Mouse (Mus musculus): Measurements from ENCODE around the gene Tex22. TPM values are rescaled to one million over a fixed set of nuclear protein-coding genes. Genes with fewer than 3 reads are reported as not detected.

Gene Tex22
- not detected in 2 replicates for polyA plus RNA-seq (2014; fragmentation: Nextera tagmentation; extraction: Ambion mirVana)

DNA sequence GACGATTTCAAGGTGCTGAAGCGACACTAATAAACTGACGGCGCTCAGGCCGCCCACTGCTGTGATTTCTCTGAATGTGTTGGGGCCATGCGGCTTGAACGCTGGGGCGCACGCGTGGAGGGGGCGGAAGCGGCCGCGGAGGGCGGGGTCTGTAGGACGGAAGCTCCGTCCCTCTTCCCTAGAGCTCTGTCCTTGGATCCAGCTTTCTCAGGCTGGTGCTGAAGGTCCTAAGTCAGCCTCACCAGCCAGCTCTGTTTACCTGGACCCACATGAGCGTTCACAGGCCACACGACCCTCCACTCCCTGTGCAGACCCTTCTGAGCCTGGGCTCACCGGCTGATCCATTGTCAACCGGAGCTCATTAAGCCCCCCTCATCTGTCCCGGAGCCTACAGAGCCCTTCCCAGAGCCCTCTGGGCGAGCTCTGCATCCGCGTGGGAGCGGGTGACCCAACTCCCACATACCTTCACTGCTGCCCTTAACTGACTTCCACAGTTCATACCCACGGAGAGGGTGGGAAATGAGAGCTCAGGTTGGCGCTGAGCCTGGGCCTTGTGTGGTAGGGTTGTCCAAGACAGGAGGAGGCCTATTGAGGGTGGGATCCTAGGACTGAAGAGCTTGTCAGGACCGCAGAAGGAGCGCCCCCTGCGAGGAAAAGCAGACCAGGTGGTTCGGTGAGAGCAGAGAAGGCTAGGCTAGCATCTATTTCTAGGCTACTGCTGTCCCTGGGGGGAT, at the start of gene Tex22:
Gene Tex22, plus strand, starts transcription at position 174 of the 734 bp plus-strand sequence.
- peak; percentile 90 for ATAC-seq (ENCODE audit: insufficient read depth, low FRiP score, low TSS enrichment)
- H3K4me3 ChIP-seq (ENCODE audit: low read depth, low read length): peak within 1 kb of the TSS; percentile 46
- DNase-seq (ENCODE audit: low spot score): peak; percentile 88
- peaks cover 9% of the 10 kb centered on the region for H3K4me1 ChIP-seq (ENCODE audit: control insufficient read depth, insufficient read depth, low read length)
- peak within 1 kb of the TSS; percentile 94 for H3K4me2 ChIP-seq (ENCODE audit: low read depth)
- WGBS: 5% methylated on average over 32 of the region's 32 CpGs
- H3K27me3 ChIP-seq (ENCODE audit: control insufficient read depth, insufficient read depth, low read length): no peaks in the 10 kb centered on the region
- H3K9me3 ChIP-seq (ENCODE audit: control insufficient read depth, low read length): no peaks in the 10 kb centered on the region
- peaks cover 3% of the 10 kb centered on the region for H3K36me3 ChIP-seq (ENCODE audit: control insufficient read depth, insufficient read depth, low read length)
- peak within 1 kb of the TSS; percentile 73 for H3K9ac ChIP-seq (ENCODE audit: low read length)
- peak within 1 kb of the TSS; percentile 78 for H3K27ac ChIP-seq (ENCODE audit: low read depth, low read length)

DNA sequence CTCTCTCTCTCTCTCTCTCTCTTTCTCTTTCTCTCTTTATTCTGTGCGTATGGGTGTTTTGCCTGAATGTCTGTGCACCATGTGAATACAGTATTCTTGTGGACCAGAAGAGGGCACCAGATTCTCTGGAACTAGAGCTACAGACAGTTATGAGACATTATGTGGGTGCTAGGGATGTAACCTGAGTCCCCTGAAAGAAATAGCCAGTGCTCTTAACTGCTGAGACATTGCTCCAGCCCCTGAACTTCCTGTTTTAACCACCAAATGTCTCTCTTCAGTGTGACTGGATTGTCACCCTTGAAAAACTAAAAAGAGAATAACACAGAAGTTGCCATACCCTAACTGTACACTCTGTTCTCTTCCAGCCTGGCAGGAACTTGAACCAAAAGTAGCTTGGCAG, 47.7 kb upstream of the Tex22 start:
- Histone ChIP-seq H3K4me3 (ENCODE audit: low read depth, low read length) (no peak overlapping the region), H3K4me2 (ENCODE audit: low read depth) (no peak overlapping the region), H3K9me3 (ENCODE audit: control insufficient read depth, low read length) (no peaks in the 10 kb centered on the region), H3K27ac (ENCODE audit: low read depth, low read length) (no peak overlapping the region), H3K9ac (ENCODE audit: low read length) (no peak overlapping the region), H3K36me3 (ENCODE audit: control insufficient read depth, insufficient read depth, low read length) (peaks cover 2% of the 10 kb centered on the region; the same call in 1 of the 2 replicates), H3K4me1 (ENCODE audit: control insufficient read depth, insufficient read depth, low read length) (0 out of 2 replicates have a peak, but pooled peaks cover 9% of the 10 kb centered on the region), H3K27me3 (ENCODE audit: control insufficient read depth, insufficient read depth, low read length) (no peaks in the 10 kb centered on the region)
- DNase-seq (ENCODE audit: low spot score): no peak
- ATAC-seq (ENCODE audit: insufficient read depth, low FRiP score, low TSS enrichment): no peak
- 100% methylated on average over 1 of the region's 1 CpGs for WGBS

DNA sequence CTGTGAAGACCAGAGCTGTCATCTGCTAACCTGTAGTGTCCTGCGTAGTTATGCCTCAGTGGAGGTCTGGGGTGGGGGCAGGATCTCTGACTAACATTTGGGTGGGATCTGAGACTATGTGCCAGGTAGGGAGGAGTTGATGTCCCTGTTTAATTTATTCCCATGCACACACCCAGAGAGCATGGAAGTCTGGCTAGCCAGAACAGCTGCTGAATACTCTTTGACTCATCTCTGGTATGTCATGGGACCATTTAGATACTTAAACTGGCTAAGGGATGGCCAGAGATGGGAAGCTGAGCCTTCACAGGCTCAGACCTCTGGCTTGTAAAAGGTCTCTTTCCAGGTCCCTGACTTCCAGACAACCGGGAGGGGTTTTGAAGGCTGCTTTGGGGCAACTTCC, 46.8 kb upstream of the Tex22 start:
- WGBS: 97% methylated on average over 2 of the region's 2 CpGs
- no peaks in the 10 kb centered on the region for H3K27me3 ChIP-seq (ENCODE audit: control insufficient read depth, insufficient read depth, low read length)
- no peak overlapping the region for H3K9ac ChIP-seq (ENCODE audit: low read length)
- no peak overlapping the region for H3K4me2 ChIP-seq (ENCODE audit: low read depth)
- ATAC-seq (ENCODE audit: insufficient read depth, low FRiP score, low TSS enrichment) (no peak), DNase-seq (ENCODE audit: low spot score) (no peak)
- no peaks in the 10 kb centered on the region for H3K9me3 ChIP-seq (ENCODE audit: control insufficient read depth, low read length)
- H3K27ac ChIP-seq (ENCODE audit: low read depth, low read length): no peak overlapping the region
- peaks cover 12% of the 10 kb centered on the region; the same call in 1 of the 2 replicates for H3K4me1 ChIP-seq (ENCODE audit: control insufficient read depth, insufficient read depth, low read length)
- no peak overlapping the region for H3K4me3 ChIP-seq (ENCODE audit: low read depth, low read length)
- peaks cover 2% of the 10 kb centered on the region; the same call in 1 of the 2 replicates for H3K36me3 ChIP-seq (ENCODE audit: control insufficient read depth, insufficient read depth, low read length)

DNA sequence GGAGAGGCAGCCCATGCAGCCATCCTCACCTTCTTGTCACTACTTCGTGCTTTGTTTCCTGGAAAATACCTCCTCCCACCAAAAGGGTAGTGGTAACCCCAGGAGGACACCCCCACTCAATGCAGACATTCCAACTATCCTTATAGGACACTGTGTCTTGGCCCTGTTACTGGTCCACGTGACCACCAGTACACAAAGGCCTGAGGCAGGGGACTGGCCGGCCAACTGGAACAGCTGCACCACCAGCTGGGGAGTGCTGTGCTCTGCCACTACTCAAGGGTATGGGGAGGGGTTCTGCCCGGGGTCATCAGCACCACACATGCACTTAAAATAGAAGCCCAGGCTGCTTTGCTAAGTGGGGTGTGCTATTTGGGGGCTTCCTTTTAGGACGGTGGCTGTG, 46.2 kb upstream of the Tex22 start:
- peak; percentile 70 for ATAC-seq (ENCODE audit: insufficient read depth, low FRiP score, low TSS enrichment)
- H3K27ac ChIP-seq (ENCODE audit: low read depth, low read length): 0 out of 2 replicates have a peak overlapping the region, but pooled peaks have one; percentile 56

DNA sequence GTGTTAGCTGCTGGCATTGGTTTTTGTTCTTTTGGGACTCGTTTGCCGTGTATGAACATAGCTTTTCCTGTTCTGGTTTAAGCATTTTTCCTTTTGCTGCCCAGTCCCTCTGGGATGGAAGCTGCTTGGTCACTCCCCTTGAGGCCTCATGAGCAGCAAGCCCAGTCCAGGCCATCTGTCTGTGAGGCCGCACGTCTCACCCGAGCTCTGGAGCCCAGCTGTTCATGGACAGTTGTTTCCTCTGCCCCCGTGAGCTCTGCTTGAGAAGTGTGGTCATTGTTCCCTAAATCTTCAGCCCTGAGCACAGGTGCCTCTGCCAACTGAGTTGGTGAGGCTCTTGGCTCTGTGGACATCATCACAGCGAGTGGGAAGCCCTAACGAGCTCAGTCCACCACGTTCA, 45.4 kb upstream of the Tex22 start:
- DNase-seq (ENCODE audit: low spot score) (no peak), ATAC-seq (ENCODE audit: insufficient read depth, low FRiP score, low TSS enrichment) (no peak)
- H3K4me1 ChIP-seq (ENCODE audit: control insufficient read depth, insufficient read depth, low read length): peaks cover 13% of the 10 kb centered on the region
- H3K9me3 ChIP-seq (ENCODE audit: control insufficient read depth, low read length): no peaks in the 10 kb centered on the region
- peak overlapping the region; percentile 56; the same call in 1 of the 2 replicates for H3K27ac ChIP-seq (ENCODE audit: low read depth, low read length)
- H3K36me3 ChIP-seq (ENCODE audit: control insufficient read depth, insufficient read depth, low read length): peaks cover 2% of the 10 kb centered on the region; the same call in 1 of the 2 replicates
- no peaks in the 10 kb centered on the region for H3K27me3 ChIP-seq (ENCODE audit: control insufficient read depth, insufficient read depth, low read length)
- no peak overlapping the region for H3K4me3 ChIP-seq (ENCODE audit: low read depth, low read length)
- no peak overlapping the region for H3K9ac ChIP-seq (ENCODE audit: low read length)
- no peak overlapping the region for H3K4me2 ChIP-seq (ENCODE audit: low read depth)
- 66% methylated on average over 9 of the region's 9 CpGs for WGBS

More for the DNA sequence above, 46.2 kb upstream of the Tex22 start:
- no peaks in the 10 kb centered on the region for H3K9me3 ChIP-seq (ENCODE audit: control insufficient read depth, low read length)
- DNase-seq (ENCODE audit: low spot score): peak; percentile 44
- no peak overlapping the region for H3K9ac ChIP-seq (ENCODE audit: low read length)
- H3K4me3 ChIP-seq (ENCODE audit: low read depth, low read length): no peak overlapping the region
- H3K4me1 ChIP-seq (ENCODE audit: control insufficient read depth, insufficient read depth, low read length): peaks cover 13% of the 10 kb centered on the region
- WGBS: 50% methylated on average over 5 of the region's 5 CpGs
- H3K36me3 ChIP-seq (ENCODE audit: control insufficient read depth, insufficient read depth, low read length): peaks cover 2% of the 10 kb centered on the region; the same call in 1 of the 2 replicates
- no peaks in the 10 kb centered on the region for H3K27me3 ChIP-seq (ENCODE audit: control insufficient read depth, insufficient read depth, low read length)
- no peak overlapping the region for H3K4me2 ChIP-seq (ENCODE audit: low read depth)

DNA sequence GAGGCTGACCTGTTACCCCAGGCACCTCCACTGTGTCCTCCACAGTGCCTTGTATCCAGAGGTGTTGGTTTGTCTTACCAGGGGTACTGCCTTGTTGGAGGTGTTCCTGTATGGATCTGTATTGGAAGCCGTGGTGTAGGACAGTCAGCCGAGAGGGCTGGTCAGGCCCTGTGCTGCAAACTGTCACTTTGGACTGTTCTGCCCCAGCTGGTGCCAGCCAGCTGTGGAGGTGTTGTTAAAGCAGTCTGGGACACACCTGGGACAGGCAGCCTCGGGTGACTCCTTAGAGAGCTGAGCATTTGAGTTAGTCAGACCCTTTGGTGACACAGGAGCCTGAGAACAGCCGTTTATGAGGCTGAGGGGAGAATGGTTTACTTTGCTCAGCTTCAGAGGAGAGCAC, 44.3 kb upstream of the Tex22 start:
- H3K4me1 ChIP-seq (ENCODE audit: control insufficient read depth, insufficient read depth, low read length): peaks cover 13% of the 10 kb centered on the region
- no peaks in the 10 kb centered on the region for H3K27me3 ChIP-seq (ENCODE audit: control insufficient read depth, insufficient read depth, low read length)
- H3K4me3 ChIP-seq (ENCODE audit: low read depth, low read length): no peak overlapping the region
- H3K9ac ChIP-seq (ENCODE audit: low read length): no peak overlapping the region
- H3K27ac ChIP-seq (ENCODE audit: low read depth, low read length): no peak overlapping the region
- H3K4me2 ChIP-seq (ENCODE audit: low read depth): no peak overlapping the region
- 72% methylated on average over 4 of the region's 4 CpGs for whole genome bisulfite sequencing
- ATAC-seq (ENCODE audit: insufficient read depth, low FRiP score, low TSS enrichment) (no peak), DNase-seq (ENCODE audit: low spot score) (no peak)
- H3K36me3 ChIP-seq (ENCODE audit: control insufficient read depth, insufficient read depth, low read length): peaks cover 2% of the 10 kb centered on the region; the same call in 1 of the 2 replicates
- H3K9me3 ChIP-seq (ENCODE audit: control insufficient read depth, low read length): no peaks in the 10 kb centered on the region

DNA sequence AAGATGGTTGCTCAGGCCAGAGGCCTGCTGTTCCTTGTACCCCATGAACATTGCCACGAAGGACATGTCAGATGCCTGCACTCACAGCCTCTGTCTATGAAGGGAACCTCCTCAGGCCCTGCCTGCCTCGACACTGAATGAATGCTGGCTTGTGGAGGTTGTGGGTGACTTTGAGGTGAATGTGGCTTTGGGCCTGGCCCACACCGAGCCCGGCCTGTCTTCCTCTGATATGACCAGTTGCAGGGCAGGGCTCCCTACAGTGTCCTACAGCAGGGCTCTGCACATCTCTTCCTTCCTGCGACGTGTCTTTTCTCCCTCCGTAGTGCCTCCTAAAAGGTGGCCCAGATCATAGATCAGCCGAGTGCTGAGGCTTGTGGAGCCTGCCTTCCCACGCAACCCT, 43.3 kb upstream of the Tex22 start:
- Histone ChIP-seq H3K27ac (ENCODE audit: low read depth, low read length) (no peak overlapping the region), H3K27me3 (ENCODE audit: control insufficient read depth, insufficient read depth, low read length) (no peaks in the 10 kb centered on the region), H3K4me2 (ENCODE audit: low read depth) (no peak overlapping the region), H3K36me3 (ENCODE audit: control insufficient read depth, insufficient read depth, low read length) (no peaks in the 10 kb centered on the region), H3K4me3 (ENCODE audit: low read depth, low read length) (no peak overlapping the region), H3K9ac (ENCODE audit: low read length) (no peak overlapping the region), H3K9me3 (ENCODE audit: control insufficient read depth, low read length) (no peaks in the 10 kb centered on the region), H3K4me1 (ENCODE audit: control insufficient read depth, insufficient read depth, low read length) (peaks cover 13% of the 10 kb centered on the region)
- 84% methylated on average over 9 of the region's 9 CpGs for WGBS
- ATAC-seq (ENCODE audit: insufficient read depth, low FRiP score, low TSS enrichment): no peak
- no peak for DNase-seq (ENCODE audit: low spot score)

DNA sequence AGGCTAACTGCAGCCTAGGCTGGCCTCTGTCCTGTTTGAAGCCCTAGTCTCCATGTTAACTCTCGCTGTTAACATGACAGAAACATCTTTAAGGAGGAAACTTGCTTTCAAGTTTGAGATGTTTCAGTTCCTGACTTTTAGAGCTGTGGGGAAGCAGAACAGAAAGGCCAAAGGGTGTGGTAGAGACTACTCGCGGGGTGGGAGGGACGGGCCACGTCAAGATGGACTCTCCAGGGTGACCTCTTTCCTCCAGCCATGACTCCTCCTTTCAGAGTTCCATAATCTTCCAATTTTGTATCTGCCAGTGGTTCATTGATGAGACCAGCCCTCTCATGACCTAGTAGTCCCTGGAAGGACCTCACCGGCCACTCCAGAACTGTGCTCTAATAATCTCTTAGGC, 42.9 kb upstream of the Tex22 start:
- Histone ChIP-seq H3K36me3 (ENCODE audit: control insufficient read depth, insufficient read depth, low read length) (no peaks in the 10 kb centered on the region), H3K9me3 (ENCODE audit: control insufficient read depth, low read length) (no peaks in the 10 kb centered on the region), H3K4me2 (ENCODE audit: low read depth) (no peak overlapping the region), H3K27me3 (ENCODE audit: control insufficient read depth, insufficient read depth, low read length) (no peaks in the 10 kb centered on the region), H3K9ac (ENCODE audit: low read length) (no peak overlapping the region), H3K4me1 (ENCODE audit: control insufficient read depth, insufficient read depth, low read length) (peaks cover 13% of the 10 kb centered on the region), H3K4me3 (ENCODE audit: low read depth, low read length) (no peak overlapping the region), H3K27ac (ENCODE audit: low read depth, low read length) (no peak overlapping the region)
- WGBS: 93% methylated on average over 6 of the region's 6 CpGs
- ATAC-seq (ENCODE audit: insufficient read depth, low FRiP score, low TSS enrichment) (no peak), DNase-seq (ENCODE audit: low spot score) (no peak)
